Mouse (Mus musculus): ENCODE measurements around the gene Gsdme. TPM values are rescaled to one million over a fixed set of nuclear protein-coding genes. Genes with fewer than 3 reads are reported as not detected.
A peak's percentile ranks its signal among the peaks of the same experiment; 100 is the strongest.

The Gsdme gene
- total and polyA plus RNA-seq, 2 experiments from 2014 or later = 29.4 TPM; not detected in 1

DNA sequence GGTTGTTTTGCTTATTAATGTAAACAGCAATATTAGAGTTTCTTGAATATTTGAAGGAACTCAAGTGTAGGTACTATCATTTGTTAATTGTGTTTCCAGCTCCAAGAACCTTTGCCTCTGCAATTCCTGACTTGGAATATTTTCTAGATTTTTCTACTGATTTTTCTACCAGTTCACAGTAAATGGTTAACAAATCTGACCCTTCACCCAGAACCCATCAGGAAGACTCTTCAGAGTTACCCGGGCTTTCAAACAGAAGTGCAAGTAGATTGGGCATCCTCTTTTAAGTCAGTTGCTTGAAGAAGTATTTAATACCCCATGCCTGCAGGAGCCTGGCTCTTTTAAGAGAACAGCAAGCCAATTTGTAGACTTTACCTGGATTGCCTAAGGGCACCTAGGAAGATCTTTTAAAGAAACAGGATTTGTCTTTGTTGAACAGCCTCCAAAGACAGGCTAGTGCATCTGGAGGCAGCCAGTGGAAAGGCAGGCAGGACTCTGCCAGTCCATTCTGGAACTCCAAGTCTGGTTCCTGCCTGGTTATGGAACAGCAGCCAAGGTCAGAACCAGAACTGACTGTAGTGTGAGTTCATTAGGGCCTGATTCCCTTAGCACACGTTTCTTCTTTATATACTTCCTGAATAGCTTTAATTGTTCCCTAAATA is 48.8 kb downstream of the Gsdme start:
- 39% methylated on average over 2 of the region's 2 CpGs for WGBS
- Histone ChIP-seq H3K9ac (replicated peaks; ENCODE audit: low read depth, low read length) (no peak overlapping the region), H3K4me1 (ENCODE audit: control insufficient read depth, insufficient read depth) (peaks cover 7% of the 10 kb centered on the region), H3K27me3 (ENCODE audit: control insufficient read depth, insufficient read depth, low read length) (no peaks in the 10 kb centered on the region), H3K36me3 (replicated peaks; ENCODE audit: control insufficient read depth, insufficient read depth, low read length) (no peaks in the 10 kb centered on the region), H3K9me3 (replicated peaks; ENCODE audit: control insufficient read depth, low read length) (no peaks in the 10 kb centered on the region), H3K4me3 (ENCODE audit: low read depth, low read length) (no peak overlapping the region), H3K27ac (ENCODE audit: low read depth) (no peak overlapping the region), H3K4me2 (ENCODE audit: low read depth, low read length) (no peak overlapping the region)
- no peak for DNase-seq (ENCODE audit: low spot score)
- ATAC-seq (ENCODE audit: insufficient read depth, low read depth) = peak; percentile 24; the same call in 1 of the 2 replicates
- TF ChIP-seq EP300 (IDR thresholded peaks at IDR 0.05; ENCODE audit: low read depth) (no peak), CTCF (IDR thresholded peaks at IDR 0.05; ENCODE audit: low read depth) (no peak)

DNA sequence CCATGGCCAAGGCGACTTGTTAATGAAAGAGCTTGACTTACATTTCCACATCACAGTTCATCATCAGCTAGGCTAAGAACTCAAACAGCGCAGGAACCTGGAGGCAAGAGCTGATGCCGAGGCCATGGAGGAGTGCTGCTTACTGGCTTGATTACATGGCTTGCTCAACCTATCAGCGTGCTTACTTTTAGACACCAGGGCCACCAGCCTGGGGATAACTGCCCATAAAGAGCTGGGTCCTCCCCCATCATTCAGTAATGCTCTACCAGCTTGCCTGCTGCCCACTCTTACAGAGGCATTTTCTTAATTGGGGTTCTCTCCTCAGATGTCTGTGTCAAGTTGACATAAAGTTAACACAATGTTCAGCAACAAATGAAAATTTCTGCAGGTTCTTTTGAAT is 58.6 kb downstream of the Gsdme start:
- H3K27me3 ChIP-seq (ENCODE audit: control insufficient read depth, insufficient read depth, low read length) = no peaks in the 10 kb centered on the region
- H3K4me2 ChIP-seq (ENCODE audit: low read depth, low read length) = no peak overlapping the region
- no peak for DNase-seq (ENCODE audit: low spot score)
- H3K4me1 ChIP-seq (ENCODE audit: control insufficient read depth, insufficient read depth) = no peaks in the 10 kb centered on the region
- H3K36me3 ChIP-seq (replicated peaks; ENCODE audit: control insufficient read depth, insufficient read depth, low read length) = no peaks in the 10 kb centered on the region
- ATAC-seq (ENCODE audit: insufficient read depth, low read depth) = no peak
- no peaks in the 10 kb centered on the region for H3K9me3 ChIP-seq (replicated peaks; ENCODE audit: control insufficient read depth, low read length)
- no peak overlapping the region for H3K9ac ChIP-seq (replicated peaks; ENCODE audit: low read depth, low read length)
- WGBS = 87% methylated on average over 4 of the region's 4 CpGs
- TF ChIP-seq EP300 (IDR thresholded peaks at IDR 0.05; ENCODE audit: low read depth) (no peak), CTCF (IDR thresholded peaks at IDR 0.05; ENCODE audit: low read depth) (no peak)
- no peak overlapping the region for H3K27ac ChIP-seq (ENCODE audit: low read depth)
- no peak overlapping the region for H3K4me3 ChIP-seq (ENCODE audit: low read depth, low read length)

DNA sequence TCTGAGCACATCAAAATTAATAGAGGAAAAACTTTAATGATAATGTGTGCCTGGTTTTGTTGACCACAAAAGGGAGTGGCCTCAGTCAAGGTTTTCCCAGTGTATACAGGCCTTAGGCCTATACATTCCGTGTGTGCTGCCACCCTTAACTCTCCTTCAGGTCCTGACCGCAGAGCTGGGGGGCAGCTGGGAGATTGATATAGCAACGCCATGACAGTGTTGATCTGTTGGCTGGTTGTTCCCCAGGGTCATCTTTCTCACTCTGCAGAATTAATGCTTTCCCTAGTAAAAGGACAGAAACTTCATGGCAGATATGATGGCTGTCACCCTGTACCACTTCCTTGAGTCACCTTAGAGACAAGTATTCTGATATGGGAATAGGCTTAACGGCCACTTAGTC is 59.3 kb downstream of the Gsdme start:
- ATAC-seq (ENCODE audit: insufficient read depth, low read depth) (no peak), DNase-seq (ENCODE audit: low spot score) (no peak)
- H3K27me3 ChIP-seq (ENCODE audit: control insufficient read depth, insufficient read depth, low read length) = no peaks in the 10 kb centered on the region
- H3K4me3 ChIP-seq (ENCODE audit: low read depth, low read length) = no peak overlapping the region
- TF ChIP-seq CTCF (IDR thresholded peaks at IDR 0.05; ENCODE audit: low read depth) (no peak), EP300 (IDR thresholded peaks at IDR 0.05; ENCODE audit: low read depth) (no peak)
- 93% methylated on average over 4 of the region's 4 CpGs for WGBS
- H3K4me1 ChIP-seq (ENCODE audit: control insufficient read depth, insufficient read depth) = no peaks in the 10 kb centered on the region
- no peak overlapping the region for H3K9ac ChIP-seq (replicated peaks; ENCODE audit: low read depth, low read length)
- no peak overlapping the region for H3K4me2 ChIP-seq (ENCODE audit: low read depth, low read length)
- no peak overlapping the region for H3K27ac ChIP-seq (ENCODE audit: low read depth)
- no peaks in the 10 kb centered on the region for H3K9me3 ChIP-seq (replicated peaks; ENCODE audit: control insufficient read depth, low read length)
- no peaks in the 10 kb centered on the region for H3K36me3 ChIP-seq (replicated peaks; ENCODE audit: control insufficient read depth, insufficient read depth, low read length)

DNA sequence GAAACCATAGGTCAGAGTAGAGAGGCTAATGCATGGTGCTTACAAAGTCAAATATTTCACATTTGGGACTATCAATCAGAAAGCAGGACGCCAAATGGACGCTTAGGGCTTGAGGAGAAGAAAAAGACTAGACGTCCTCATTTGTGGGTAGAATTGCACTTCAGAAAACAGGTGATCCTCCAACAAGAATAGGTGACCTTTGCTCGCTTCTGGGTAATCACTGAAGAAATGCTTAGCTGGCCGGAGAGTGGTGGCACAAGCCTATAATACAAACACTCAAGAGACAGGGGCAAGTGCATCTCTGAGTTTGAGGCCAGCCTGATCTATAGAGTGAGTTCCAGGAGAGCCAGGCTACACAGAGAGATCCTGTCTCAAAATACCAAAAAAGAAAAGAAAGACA is 69.8 kb downstream of the Gsdme start:
- Histone ChIP-seq H3K4me2 (ENCODE audit: low read depth, low read length) (no peak overlapping the region), H3K27me3 (ENCODE audit: control insufficient read depth, insufficient read depth, low read length) (no peaks in the 10 kb centered on the region), H3K4me1 (ENCODE audit: control insufficient read depth, insufficient read depth) (peaks cover 4% of the 10 kb centered on the region; the same call in 1 of the 2 replicates), H3K36me3 (replicated peaks; ENCODE audit: control insufficient read depth, insufficient read depth, low read length) (peaks cover 23% of the 10 kb centered on the region), H3K4me3 (ENCODE audit: low read depth, low read length) (no peak overlapping the region), H3K27ac (ENCODE audit: low read depth) (no peak overlapping the region), H3K9me3 (replicated peaks; ENCODE audit: control insufficient read depth, low read length) (no peaks in the 10 kb centered on the region), H3K9ac (replicated peaks; ENCODE audit: low read depth, low read length) (no peak overlapping the region)
- DNase-seq (ENCODE audit: low spot score) (no peak), ATAC-seq (ENCODE audit: insufficient read depth, low read depth) (no peak)
- 91% methylated on average over 5 of the region's 5 CpGs for WGBS
- no peak for TF ChIP-seq EP300 (IDR thresholded peaks at IDR 0.05; ENCODE audit: low read depth)
- TF ChIP-seq CTCF (IDR thresholded peaks at IDR 0.05; ENCODE audit: low read depth) = no peak

DNA sequence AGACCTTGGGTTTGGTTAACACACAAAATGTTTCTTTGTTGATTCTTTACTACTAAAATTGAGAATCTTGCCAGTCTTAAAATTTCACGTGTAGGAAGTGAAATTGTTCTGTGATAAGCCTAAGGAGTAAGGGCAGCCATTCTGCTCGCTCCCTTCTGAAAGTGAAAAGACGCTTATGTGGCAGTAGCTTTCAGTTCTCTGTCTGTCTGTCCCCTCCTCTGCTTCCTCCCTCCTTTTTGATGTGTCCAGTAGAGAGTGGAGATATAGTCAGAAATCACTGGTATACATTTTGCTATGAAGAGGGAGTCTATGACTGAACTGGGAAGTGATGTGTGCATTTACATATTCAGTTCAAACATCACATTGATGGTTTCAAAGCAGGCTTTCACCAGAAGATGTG is 70.8 kb downstream of the Gsdme start:
- no peak overlapping the region for H3K27ac ChIP-seq (ENCODE audit: low read depth)
- no peaks in the 10 kb centered on the region for H3K27me3 ChIP-seq (ENCODE audit: control insufficient read depth, insufficient read depth, low read length)
- H3K4me1 ChIP-seq (ENCODE audit: control insufficient read depth, insufficient read depth) = peaks cover 8% of the 10 kb centered on the region; the same call in 1 of the 2 replicates
- H3K9me3 ChIP-seq (replicated peaks; ENCODE audit: control insufficient read depth, low read length) = no peaks in the 10 kb centered on the region
- no peak overlapping the region for H3K4me3 ChIP-seq (ENCODE audit: low read depth, low read length)
- H3K36me3 ChIP-seq (replicated peaks; ENCODE audit: control insufficient read depth, insufficient read depth, low read length) = peaks cover 23% of the 10 kb centered on the region
- ATAC-seq (ENCODE audit: insufficient read depth, low read depth) (no peak), DNase-seq (ENCODE audit: low spot score) (no peak)
- no peak overlapping the region for H3K9ac ChIP-seq (replicated peaks; ENCODE audit: low read depth, low read length)
- H3K4me2 ChIP-seq (ENCODE audit: low read depth, low read length) = no peak overlapping the region
- 81% methylated on average over 3 of the region's 3 CpGs for WGBS
- TF ChIP-seq EP300 (IDR thresholded peaks at IDR 0.05; ENCODE audit: low read depth) (no peak), CTCF (IDR thresholded peaks at IDR 0.05; ENCODE audit: low read depth) (no peak)

DNA sequence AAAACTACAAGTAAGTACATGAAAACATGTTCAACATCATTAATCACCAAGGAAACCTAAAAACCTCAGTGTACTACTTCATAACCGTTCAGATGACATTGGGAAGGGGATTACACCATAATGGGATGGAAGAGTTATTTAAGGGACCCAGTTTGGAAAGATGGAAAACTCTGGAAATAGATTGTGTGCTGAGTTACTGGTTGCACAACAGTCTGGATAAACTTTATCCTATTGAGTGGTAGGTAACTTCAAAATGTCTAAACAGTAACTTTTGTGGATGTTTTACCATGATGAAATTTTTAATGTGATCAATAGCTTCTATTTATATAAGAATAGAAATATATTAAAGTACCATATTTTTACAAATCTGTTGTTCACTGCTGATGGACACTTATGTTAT is 71.5 kb downstream of the Gsdme start:
- peaks cover 8% of the 10 kb centered on the region; the same call in 1 of the 2 replicates for H3K4me1 ChIP-seq (ENCODE audit: control insufficient read depth, insufficient read depth)
- DNase-seq (ENCODE audit: low spot score) (no peak), ATAC-seq (ENCODE audit: insufficient read depth, low read depth) (no peak)
- WGBS = 83% methylated on average over 1 of the region's 1 CpGs
- H3K36me3 ChIP-seq (replicated peaks; ENCODE audit: control insufficient read depth, insufficient read depth, low read length) = peaks cover 19% of the 10 kb centered on the region
- no peak overlapping the region for H3K27ac ChIP-seq (ENCODE audit: low read depth)
- H3K27me3 ChIP-seq (ENCODE audit: control insufficient read depth, insufficient read depth, low read length) = no peaks in the 10 kb centered on the region
- H3K9me3 ChIP-seq (replicated peaks; ENCODE audit: control insufficient read depth, low read length) = no peaks in the 10 kb centered on the region
- no peak overlapping the region for H3K4me2 ChIP-seq (ENCODE audit: low read depth, low read length)
- TF ChIP-seq EP300 (IDR thresholded peaks at IDR 0.05; ENCODE audit: low read depth) = no peak
- no peak for TF ChIP-seq CTCF (IDR thresholded peaks at IDR 0.05; ENCODE audit: low read depth)
- no peak overlapping the region for H3K4me3 ChIP-seq (ENCODE audit: low read depth, low read length)
- no peak overlapping the region for H3K9ac ChIP-seq (replicated peaks; ENCODE audit: low read depth, low read length)
